Mouse (Mus musculus): ENCODE measurements around the gene Ccm2l. TPM values are rescaled to one million over a fixed set of nuclear protein-coding genes. Genes with fewer than 3 reads are reported as not detected.

Gene Ccm2l
- total RNA-seq, 1 experiment = 1.9 TPM

DNA sequence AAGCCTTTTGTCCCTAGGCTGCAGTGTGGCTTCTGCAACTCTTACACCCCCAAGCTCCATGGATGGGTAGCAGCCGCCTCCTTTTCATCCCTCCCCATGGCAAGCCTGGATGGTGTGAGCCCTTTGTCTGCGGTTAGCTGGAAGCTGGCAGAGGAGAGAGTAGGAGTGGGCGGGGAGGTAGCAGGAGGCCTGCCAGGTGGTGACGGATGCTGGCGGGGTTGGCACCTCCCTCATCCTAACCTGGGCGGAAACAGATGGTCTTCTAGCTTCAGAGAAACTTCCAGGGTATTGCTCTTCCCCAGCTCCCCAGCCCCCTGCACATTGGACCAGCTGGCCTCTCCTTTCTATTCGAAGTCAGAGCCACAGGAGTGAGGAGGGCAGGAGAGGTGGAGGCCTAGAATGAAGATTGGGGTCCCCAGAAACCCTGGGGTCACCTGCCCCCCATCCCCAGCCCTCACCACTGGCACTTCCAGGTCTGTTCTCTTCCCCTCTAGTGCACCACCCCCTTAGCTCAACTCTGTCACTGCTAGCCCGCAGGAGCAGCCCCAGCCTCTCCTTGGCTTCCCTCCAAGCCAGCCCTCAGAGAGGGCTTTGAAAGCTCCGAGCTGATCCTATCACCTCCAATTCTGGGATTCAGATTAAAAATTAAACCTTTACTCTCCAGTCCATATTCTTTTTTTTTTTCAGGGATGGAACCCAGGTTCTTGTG lies 16.3 kb upstream of the Ccm2l start:
- Histone ChIP-seq H3K9me3 (ENCODE audit: control insufficient read depth, insufficient read depth, low read depth, low read length) (no peaks in the 10 kb centered on the region), H3K9ac (ENCODE audit: insufficient read depth, low read depth, low read length, poor library complexity, severe bottlenecking) (no peak overlapping the region), H3K4me1 (ENCODE audit: control insufficient read depth in 2 of 2, insufficient read depth in 2 of 2, low read length in 2 of 2, poor library complexity in 1 of 2) (peaks cover 0 to 6% of the 10 kb centered on the region in 2 experiments; a peak in 1 of 4 replicates), H3K4me3 (ENCODE audit: insufficient read depth in 1 of 2, low read depth in 1 of 2, low read length in 2 of 2, poor library complexity in 1 of 2, severe bottlenecking in 1 of 2) (no peak overlapping the region), H3K36me3 (ENCODE audit: control insufficient read depth, insufficient read depth, low read length, poor library complexity, severe bottlenecking) (no peaks in the 10 kb centered on the region), H3K27ac (ENCODE audit: insufficient read depth, low read depth, low read length, poor library complexity, severe bottlenecking) (no peak overlapping the region)
- TF ChIP-seq MAFK (IDR thresholded peaks at IDR 0.05; ENCODE audit: insufficient read depth, low read depth, low read length) = no peak
- TF ChIP-seq ZC3H11A (IDR thresholded peaks at IDR 0.05; ENCODE audit: borderline replicate concordance, low read depth, low read length) = no peak
- DNase-seq (ENCODE audit: low read depth, low spot score) = no peak
- in situ Hi-C loops (cut with MboI; ENCODE audit: low sequenced_read_pairs in 2 of 2, unreplicated experiment in 2 of 2) = no loop called here

DNA sequence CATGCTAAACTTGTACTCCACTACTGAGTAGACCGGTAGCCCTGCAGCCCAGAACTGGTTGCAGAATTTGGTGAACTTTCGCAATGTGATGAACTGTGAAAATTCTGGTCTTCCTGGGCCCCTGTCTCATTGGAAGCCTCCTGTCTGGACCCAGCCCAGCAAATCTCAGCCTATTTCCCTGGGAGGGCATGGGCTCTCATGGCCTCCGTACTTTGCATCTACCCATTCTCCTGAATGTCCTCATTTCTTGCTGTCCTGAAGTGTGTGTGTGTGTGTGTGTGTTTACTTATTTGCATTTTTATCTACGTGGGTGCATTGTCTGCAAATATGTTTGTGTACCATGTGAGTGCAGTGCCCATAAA lies 15.8 kb upstream of the Ccm2l start:
- in situ Hi-C loops (cut with MboI; ENCODE audit: low sequenced_read_pairs in 2 of 2, unreplicated experiment in 2 of 2) = no loop called here
- Histone ChIP-seq H3K9me3 (ENCODE audit: control insufficient read depth, insufficient read depth, low read depth, low read length) (no peaks in the 10 kb centered on the region), H3K36me3 (ENCODE audit: control insufficient read depth, insufficient read depth, low read length, poor library complexity, severe bottlenecking) (no peaks in the 10 kb centered on the region), H3K4me3 (ENCODE audit: insufficient read depth in 1 of 2, low read depth in 1 of 2, low read length in 2 of 2, poor library complexity in 1 of 2, severe bottlenecking in 1 of 2) (no peak overlapping the region), H3K9ac (ENCODE audit: insufficient read depth, low read depth, low read length, poor library complexity, severe bottlenecking) (no peak overlapping the region), H3K27ac (ENCODE audit: insufficient read depth, low read depth, low read length, poor library complexity, severe bottlenecking) (no peak overlapping the region), H3K4me1 (ENCODE audit: control insufficient read depth in 2 of 2, insufficient read depth in 2 of 2, low read length in 2 of 2, poor library complexity in 1 of 2) (peaks cover 0 to 6% of the 10 kb centered on the region in 2 experiments; a peak in 1 of 4 replicates)
- TF ChIP-seq ZC3H11A (IDR thresholded peaks at IDR 0.05; ENCODE audit: borderline replicate concordance, low read depth, low read length) = no peak
- TF ChIP-seq HCFC1 (IDR thresholded peaks at IDR 0.05; ENCODE audit: borderline replicate concordance, insufficient read depth, low read length) = no peak
- TF ChIP-seq ZNF384 (IDR thresholded peaks at IDR 0.05; ENCODE audit: low read depth, low read length) = no peak
- no peak for TF ChIP-seq MAFK (IDR thresholded peaks at IDR 0.05; ENCODE audit: insufficient read depth, low read depth, low read length)
- no peak for TF ChIP-seq CHD2 (IDR thresholded peaks at IDR 0.05; ENCODE audit: low read depth, low read length)
- DNase-seq (ENCODE audit: low read depth, low spot score) = no peak

- H3K4me1 ChIP-seq (ENCODE audit: control insufficient read depth in 2 of 2, insufficient read depth in 2 of 2, low read length in 2 of 2, poor library complexity in 1 of 2) = peaks cover 0 to 8% of the 10 kb centered on the region in 2 experiments; a peak in 1 of 4 replicates
- in situ Hi-C loops (cut with MboI; ENCODE audit: low sequenced_read_pairs in 2 of 2, unreplicated experiment in 2 of 2) = no loop called here
- no peak overlapping the region for H3K9ac ChIP-seq (ENCODE audit: insufficient read depth, low read depth, low read length, poor library complexity, severe bottlenecking)
- H3K36me3 ChIP-seq (ENCODE audit: control insufficient read depth, insufficient read depth, low read length, poor library complexity, severe bottlenecking) = no peaks in the 10 kb centered on the region
- no peak overlapping the region for H3K27ac ChIP-seq (ENCODE audit: insufficient read depth, low read depth, low read length, poor library complexity, severe bottlenecking)
- TF ChIP-seq ZNF384 (IDR thresholded peaks at IDR 0.05; ENCODE audit: low read depth, low read length) (no peak), ZC3H11A (IDR thresholded peaks at IDR 0.05; ENCODE audit: borderline replicate concordance, low read depth, low read length) (no peak), MAFK (IDR thresholded peaks at IDR 0.05; ENCODE audit: insufficient read depth, low read depth, low read length) (no peak), HCFC1 (IDR thresholded peaks at IDR 0.05; ENCODE audit: borderline replicate concordance, insufficient read depth, low read length) (no peak), CHD2 (IDR thresholded peaks at IDR 0.05; ENCODE audit: low read depth, low read length) (no peak)
- no peak for DNase-seq (ENCODE audit: low read depth, low spot score)
- no peak overlapping the region for H3K4me3 ChIP-seq (ENCODE audit: insufficient read depth in 1 of 2, low read depth in 1 of 2, low read length in 2 of 2, poor library complexity in 1 of 2, severe bottlenecking in 1 of 2)
- H3K9me3 ChIP-seq (ENCODE audit: control insufficient read depth, insufficient read depth, low read depth, low read length) = no peaks in the 10 kb centered on the region
These were observed 14.7 kb upstream of the Ccm2l start for GRCm38 (mm10) chr2:153051095-153051494.

DNA sequence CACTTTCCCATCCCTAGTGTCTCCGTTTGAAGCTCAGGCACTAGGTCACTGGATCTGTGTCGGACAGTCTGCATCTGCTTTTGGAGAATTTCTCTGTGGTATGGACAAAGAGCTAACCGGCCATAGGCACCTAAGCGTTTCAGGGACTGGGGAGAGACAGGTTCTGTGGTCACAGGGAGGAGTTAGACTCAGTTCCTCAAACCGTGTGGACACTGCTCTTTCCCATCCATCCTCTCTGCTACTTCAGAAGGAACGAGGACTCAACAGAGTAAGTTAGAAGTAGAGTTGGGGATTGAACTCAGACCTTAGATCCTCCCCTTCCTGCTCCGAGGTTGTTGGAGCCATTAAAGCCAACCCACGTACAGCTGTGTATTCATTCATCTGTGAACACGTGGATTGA lies 14.2 kb upstream of the Ccm2l start:
- Histone ChIP-seq H3K4me1 (ENCODE audit: control insufficient read depth in 2 of 2, insufficient read depth in 2 of 2, low read length in 2 of 2, poor library complexity in 1 of 2) (peaks cover 0 to 8% of the 10 kb centered on the region in 2 experiments; a peak in 1 of 4 replicates), H3K27ac (ENCODE audit: insufficient read depth, low read depth, low read length, poor library complexity, severe bottlenecking) (no peak overlapping the region), H3K9ac (ENCODE audit: insufficient read depth, low read depth, low read length, poor library complexity, severe bottlenecking) (no peak overlapping the region), H3K4me3 (ENCODE audit: insufficient read depth in 1 of 2, low read depth in 1 of 2, low read length in 2 of 2, poor library complexity in 1 of 2, severe bottlenecking in 1 of 2) (no peak overlapping the region), H3K36me3 (ENCODE audit: control insufficient read depth, insufficient read depth, low read length, poor library complexity, severe bottlenecking) (no peaks in the 10 kb centered on the region), H3K9me3 (ENCODE audit: control insufficient read depth, insufficient read depth, low read depth, low read length) (no peaks in the 10 kb centered on the region)
- DNase-seq (ENCODE audit: low read depth, low spot score) = no peak
- in situ Hi-C loops (cut with MboI; ENCODE audit: low sequenced_read_pairs in 2 of 2, unreplicated experiment in 2 of 2) = no loop called here
- TF ChIP-seq CHD2 (IDR thresholded peaks at IDR 0.05; ENCODE audit: low read depth, low read length) (no peak), ZC3H11A (IDR thresholded peaks at IDR 0.05; ENCODE audit: borderline replicate concordance, low read depth, low read length) (no peak), HCFC1 (IDR thresholded peaks at IDR 0.05; ENCODE audit: borderline replicate concordance, insufficient read depth, low read length) (no peak), ZNF384 (IDR thresholded peaks at IDR 0.05; ENCODE audit: low read depth, low read length) (no peak), MAFK (IDR thresholded peaks at IDR 0.05; ENCODE audit: insufficient read depth, low read depth, low read length) (no peak)

Measured in ES-E14 (cell line).